ENCODE assay signal across 25 mouse cellular contexts in genomic region chr10:26350153-26350552, GRCm38 (mm10). TPM values are rescaled to one million over a fixed set of nuclear protein-coding genes. Genes with fewer than 3 reads are reported as not detected.
DNase-seq lines count a peak whose midpoint lies in the region; ATAC-seq and TF ChIP-seq lines count a peak whose summit lies in the region.
"Had no signal": no experiment of that assay in that cellular context is flagged by ENCODE, and none has a peak within 500 bp of the region (broad histone marks: within the 10 kb centered on the region; RNA-seq: fewer than 3 reads in every experiment).

No protein-coding gene starts in this region.

- H3K4me1 ChIP-seq in thymus, adult 2 months (replicated peaks; ENCODE audit: control insufficient read depth, insufficient read depth, low read length), result peaks cover 10% of the 10 kb centered on the region
- no peaks in the 10 kb centered on the region for H3K4me1 ChIP-seq in intestine, embryonic 14.5 days (replicated peaks; ENCODE audit: control insufficient read depth, insufficient read depth, low read length)
- no peaks in the 10 kb centered on the region for H3K4me1 ChIP-seq in intestine, embryonic 16.5 days (ENCODE audit: control insufficient read depth, insufficient read depth, low read length)
- H3K4me1 ChIP-seq in neural tube, embryonic 15.5 days, result no peaks in the 10 kb centered on the region
- no peaks in the 10 kb centered on the region for H3K4me1 ChIP-seq in heart, embryonic 10.5 days
- H3K4me1 ChIP-seq: forebrain, embryonic 13.5 days; hindbrain, embryonic 12.5 days; hindbrain, embryonic 15.5 days had no signal

- no peak overlapping the region for H3K4me3 ChIP-seq in thymus, adult 2 months (ENCODE audit: control insufficient read depth, insufficient read depth, low read length)
- no peak overlapping the region for H3K4me3 ChIP-seq in intestine, embryonic 14.5 days (ENCODE audit: low read depth, low read length)
- H3K4me3 ChIP-seq in intestine, embryonic 16.5 days (ENCODE audit: low read length), result no peak overlapping the region
- H3K4me3 ChIP-seq in neural tube, embryonic 15.5 days (replicated peaks), result no peak overlapping the region
- no peak overlapping the region for H3K4me3 ChIP-seq in heart, embryonic 10.5 days
- H3K4me3 ChIP-seq: embryonic facial prominence, embryonic 10.5 days; embryonic facial prominence, embryonic 13.5 days; erythroblast, embryonic 14.5 days; forebrain, embryonic 13.5 days; heart, adult 2 months; hindbrain, embryonic 12.5 days; hindbrain, embryonic 15.5 days had no signal

- no peaks in the 10 kb centered on the region for H3K27me3 ChIP-seq in thymus, adult 2 months (ENCODE audit: control insufficient read depth, insufficient read depth, low read length)
- H3K27me3 ChIP-seq in intestine, embryonic 14.5 days (replicated peaks; ENCODE audit: control insufficient read depth, insufficient read depth, low read length), result no peaks in the 10 kb centered on the region
- no peaks in the 10 kb centered on the region for H3K27me3 ChIP-seq in intestine, embryonic 16.5 days (replicated peaks; ENCODE audit: control insufficient read depth, insufficient read depth, low read length)
- H3K27me3 ChIP-seq in neural tube, embryonic 15.5 days (replicated peaks), result no peaks in the 10 kb centered on the region
- no peaks in the 10 kb centered on the region for H3K27me3 ChIP-seq in heart, embryonic 10.5 days (ENCODE audit: insufficient read depth, poor library complexity, severe bottlenecking)
- H3K27me3 ChIP-seq: embryonic facial prominence, embryonic 13.5 days; forebrain, embryonic 13.5 days; hindbrain, embryonic 12.5 days; hindbrain, embryonic 15.5 days had no signal

- H3K9ac ChIP-seq in intestine, embryonic 14.5 days (ENCODE audit: low read length), result no peak overlapping the region
- no peak overlapping the region for H3K9ac ChIP-seq in intestine, embryonic 16.5 days (ENCODE audit: low read depth, low read length)
- no peak overlapping the region for H3K9ac ChIP-seq in neural tube, embryonic 15.5 days (replicated peaks)
- H3K9ac ChIP-seq: embryonic facial prominence, embryonic 13.5 days; forebrain, embryonic 13.5 days; hindbrain, embryonic 12.5 days; hindbrain, embryonic 15.5 days had no signal

- no peaks in the 10 kb centered on the region; the same call in 1 of the 2 replicates for H3K36me3 ChIP-seq in thymus, adult 2 months (ENCODE audit: control insufficient read depth, insufficient read depth, low read length)
- peaks cover 19% of the 10 kb centered on the region for H3K36me3 ChIP-seq in intestine, embryonic 14.5 days (ENCODE audit: control insufficient read depth, insufficient read depth, low read length)
- H3K36me3 ChIP-seq in intestine, embryonic 16.5 days (ENCODE audit: control insufficient read depth, insufficient read depth, low read length), result peaks cover 3% of the 10 kb centered on the region; the same call in 1 of the 2 replicates
- H3K36me3 ChIP-seq in neural tube, embryonic 15.5 days, result no peaks in the 10 kb centered on the region
- peaks cover 15% of the 10 kb centered on the region; the same call in 1 of the 2 replicates for H3K36me3 ChIP-seq in heart, embryonic 10.5 days

- no peak for ATAC-seq in intestine, embryonic 14.5 days (replicated peaks; ENCODE audit: low FRiP score, low TSS enrichment, low read depth)
- peak; percentile 69 for ATAC-seq in intestine, embryonic 16.5 days
- no peak for ATAC-seq in neural tube, embryonic 15.5 days (ENCODE audit: low FRiP score)
- ATAC-seq: activated CD4-positive, CD25-positive, alpha-beta regulatory T cell, adult 4 months; forebrain, embryonic 13.5 days; forebrain, embryonic 16.5 days had no signal

- H3K9me3 ChIP-seq in intestine, embryonic 14.5 days (ENCODE audit: control insufficient read depth, low read length), result no peaks in the 10 kb centered on the region
- no peaks in the 10 kb centered on the region for H3K9me3 ChIP-seq in intestine, embryonic 16.5 days (ENCODE audit: control insufficient read depth, low read length)
- H3K9me3 ChIP-seq in neural tube, embryonic 15.5 days (replicated peaks), result no peaks in the 10 kb centered on the region
- no peaks in the 10 kb centered on the region for H3K9me3 ChIP-seq in heart, embryonic 10.5 days
- H3K9me3 ChIP-seq: embryonic facial prominence, embryonic 10.5 days; embryonic facial prominence, embryonic 13.5 days; forebrain, embryonic 13.5 days; hindbrain, embryonic 12.5 days; hindbrain, embryonic 15.5 days had no signal

- DNase-seq in thymus, adult 2 months, result no peak
- DNase-seq in thymus, postnatal 25 days, result no peak
- peak; percentile 27 for DNase-seq in intestine, embryonic 14.5 days (ENCODE audit: low spot score)
- DNase-seq in heart, embryonic 10.5 days (ENCODE audit: low spot score), result no peak
- DNase-seq: adrenal gland, adult 8-10 months; adrenal gland, postnatal 25 days; cerebellum, adult 11-12 months; cerebellum, adult 8-10 months; cerebellum, postnatal 10 days; cerebellum, postnatal 36 days; embryo, embryonic 11 days; gastrocnemius, postnatal 10 days; gastrocnemius, postnatal 36 days; heart, adult 2 months had no signal

- TF ChIP-seq POLR2A in thymus, adult 2 months (IDR thresholded peaks at IDR 0.05; ENCODE audit: control insufficient read depth, extremely low read depth, insufficient read depth, low read length, poor library complexity), result no peak

- TF ChIP-seq CTCF in thymus, adult 2 months (IDR thresholded peaks at IDR 0.05; ENCODE audit: borderline replicate concordance, control insufficient read depth, extremely low read depth, insufficient read depth, low read length, poor library complexity), result no peak

- H3K4me2 ChIP-seq in intestine, embryonic 14.5 days (ENCODE audit: low read length), result no peak overlapping the region
- no peak overlapping the region for H3K4me2 ChIP-seq in intestine, embryonic 16.5 days (ENCODE audit: low read depth, low read length)
- H3K4me2 ChIP-seq in neural tube, embryonic 15.5 days, result no peak overlapping the region
- H3K4me2 ChIP-seq: embryonic facial prominence, embryonic 13.5 days; forebrain, embryonic 13.5 days; heart, embryonic 11.5 days; hindbrain, embryonic 12.5 days; hindbrain, embryonic 15.5 days had no signal

- peak overlapping the region; percentile 76 for H3K27ac ChIP-seq in thymus, adult 2 months (ENCODE audit: control insufficient read depth, insufficient read depth, low read length)
- H3K27ac ChIP-seq in intestine, embryonic 14.5 days (ENCODE audit: low read depth), result no peak overlapping the region
- no peak overlapping the region for H3K27ac ChIP-seq in intestine, embryonic 16.5 days (ENCODE audit: low read length)
- H3K27ac ChIP-seq in neural tube, embryonic 15.5 days (replicated peaks), result no peak overlapping the region
- no peak overlapping the region for H3K27ac ChIP-seq in heart, embryonic 10.5 days
- H3K27ac ChIP-seq: embryonic facial prominence, embryonic 10.5 days; embryonic facial prominence, embryonic 13.5 days; forebrain, embryonic 13.5 days; heart, adult 2 months; hindbrain, embryonic 12.5 days; hindbrain, embryonic 15.5 days had no signal

- WGBS in thymus, adult 2 months, result 62% methylated on average over 1 of the region's 1 CpGs
- WGBS in intestine, embryonic 14.5 days, result 72% methylated on average over 1 of the region's 1 CpGs
- WGBS in intestine, embryonic 16.5 days, result 67% methylated on average over 1 of the region's 1 CpGs
- 77% methylated on average over 1 of the region's 1 CpGs for WGBS in neural tube, embryonic 15.5 days
- 57% methylated on average over 1 of the region's 1 CpGs for WGBS in heart, embryonic 10.5 days

RNA-seq across cellular contexts. Expression of gene L3mbtl3, which starts 25.6 kb away (rescaled TPM):
- 12.3 and 13.8 TPM in 2 replicates for polyA plus RNA-seq in thymus, adult 2 months (2012; rRNA removed)
- 12.3 and 14.6 TPM in 2 replicates for polyA plus RNA-seq in intestine, embryonic 14.5 days (2014; fragmentation: Nextera tagmentation; extraction: Ambion mirVana)
- polyA plus RNA-seq in intestine, embryonic 16.5 days (2015; fragmentation: Nextera tagmentation; extraction: Ambion mirVana), result 7.4 and 8.3 TPM in 2 replicates
- polyA plus RNA-seq in neural tube, embryonic 15.5 days (2015; fragmentation: Nextera tagmentation; extraction: Ambion mirVana), result 18.8 and 21.1 TPM in 2 replicates
- 11.3 and 13.2 TPM in 2 replicates for polyA plus RNA-seq in heart, embryonic 10.5 days (2016; fragmentation: Nextera tagmentation; extraction: Ambion mirVana)
